33 mouse cellular contexts compared by ENCODE assay signal in the genomic region with DNA sequence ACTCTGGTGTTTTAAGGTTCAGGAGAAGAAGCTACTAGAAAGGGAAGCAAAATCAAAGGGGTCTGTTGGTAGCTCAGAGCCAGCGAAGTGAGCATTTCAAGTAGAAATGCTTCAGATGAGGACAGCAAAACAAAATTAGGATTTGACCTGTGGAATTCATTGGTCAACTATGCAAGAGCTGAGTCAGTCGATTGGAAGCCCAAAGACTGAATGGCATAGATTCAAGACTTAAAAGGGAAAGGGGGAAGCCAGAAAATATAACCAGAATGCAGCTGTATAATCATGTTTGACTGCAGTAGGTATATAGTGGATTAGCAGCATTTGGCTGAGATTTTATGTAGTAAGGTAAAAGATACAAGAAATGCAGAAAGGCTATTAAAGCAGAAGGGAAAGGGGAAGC. TPM values are rescaled to one million over a fixed set of nuclear protein-coding genes. Genes with fewer than 3 reads are reported as not detected.
"Had no signal": no experiment of that assay in that cellular context is flagged by ENCODE, and none has a peak within 500 bp of the region (broad histone marks: within the 10 kb centered on the region; RNA-seq: fewer than 3 reads in every experiment).

No protein-coding gene starts in this region.

- H3K4me2 ChIP-seq: heart, embryonic 12.5 days; hindbrain, embryonic 12.5 days; hindbrain, embryonic 14.5 days; intestine, embryonic 15.5 days; kidney, embryonic 15.5 days; limb, embryonic 13.5 days; limb, embryonic 15.5 days; liver, embryonic 12.5 days had no signal

- H3K4me1 ChIP-seq: heart, embryonic 10.5 days; intestine, embryonic 15.5 days; kidney, embryonic 15.5 days; limb, embryonic 13.5 days; liver, embryonic 12.5 days had no signal

- H3K9me3 ChIP-seq: heart, embryonic 10.5 days; heart, embryonic 12.5 days; hindbrain, embryonic 10.5 days; hindbrain, embryonic 12.5 days; intestine, embryonic 15.5 days; kidney, embryonic 15.5 days; limb, embryonic 13.5 days; limb, embryonic 15.5 days; liver, embryonic 12.5 days had no signal

- H3K27me3 ChIP-seq: heart, embryonic 12.5 days; hindbrain, embryonic 12.5 days; intestine, embryonic 15.5 days; kidney, embryonic 15.5 days; limb, embryonic 13.5 days; limb, embryonic 15.5 days; liver, embryonic 12.5 days had no signal

- ATAC-seq: hindbrain, embryonic 16.5 days; intestine, embryonic 15.5 days; liver, embryonic 12.5 days had no signal

- H3K27ac ChIP-seq: heart, embryonic 10.5 days; hindbrain, embryonic 10.5 days; hindbrain, embryonic 12.5 days; hindbrain, embryonic 14.5 days; intestine, embryonic 15.5 days; kidney, embryonic 15.5 days; kidney, postnatal 0 days; limb, embryonic 13.5 days; limb, embryonic 15.5 days; liver, embryonic 12.5 days; liver, embryonic 14.5 days had no signal

- H3K36me3 ChIP-seq: heart, embryonic 10.5 days; heart, embryonic 12.5 days; hindbrain, embryonic 10.5 days; hindbrain, embryonic 12.5 days; intestine, embryonic 15.5 days; kidney, embryonic 15.5 days; limb, embryonic 13.5 days; limb, embryonic 15.5 days; liver, embryonic 12.5 days had no signal

- DNase-seq: gastrocnemius, postnatal 14 days; gastrocnemius, postnatal 36 days; heart, adult 11 months; heart, postnatal 10 days; heart, postnatal 4 days; kidney, adult 11 months; kidney, adult 2 months; kidney, adult 9 months; kidney, postnatal 14 days; kidney, postnatal 36 days; layer of hippocampus, adult 9-11 months; layer of hippocampus, postnatal 36 days; left cerebral cortex, postnatal 4 days had no signal

- H3K9ac ChIP-seq: heart, embryonic 12.5 days; hindbrain, embryonic 12.5 days; hindbrain, embryonic 14.5 days; intestine, embryonic 15.5 days; kidney, embryonic 15.5 days; limb, embryonic 13.5 days; limb, embryonic 15.5 days; liver, embryonic 12.5 days; liver, embryonic 14.5 days had no signal

- H3K4me3 ChIP-seq: heart, embryonic 10.5 days; heart, embryonic 12.5 days; hindbrain, embryonic 10.5 days; hindbrain, embryonic 12.5 days; intestine, embryonic 15.5 days; kidney, embryonic 15.5 days; limb, embryonic 13.5 days; limb, embryonic 15.5 days; liver, embryonic 12.5 days had no signal

RNA-seq across cellular contexts. Expression of a gene that starts 26.8 kb away (rescaled TPM):
- total RNA-seq: gastrocnemius, adult 18-20 months; gastrocnemius, adult 8-10 months; gastrocnemius, postnatal 14 days; heart, adult 8-10 months; heart, postnatal 25 days; heart, postnatal 4 days; liver, adult 2 months had no signal
- polyA plus RNA-seq: heart, embryonic 10.5 days; heart, embryonic 12.5 days; heart, embryonic 14.5 days; hindbrain, embryonic 10.5 days; hindbrain, embryonic 12.5 days; kidney, embryonic 15.5 days; kidney, postnatal 0 days; limb, embryonic 11.5 days; limb, embryonic 13.5 days; liver, embryonic 12.5 days; liver, embryonic 14.5 days had no signal
